Mouse (Mus musculus): ENCODE results near the gene Lnx1.

Gene Lnx1

DNA sequence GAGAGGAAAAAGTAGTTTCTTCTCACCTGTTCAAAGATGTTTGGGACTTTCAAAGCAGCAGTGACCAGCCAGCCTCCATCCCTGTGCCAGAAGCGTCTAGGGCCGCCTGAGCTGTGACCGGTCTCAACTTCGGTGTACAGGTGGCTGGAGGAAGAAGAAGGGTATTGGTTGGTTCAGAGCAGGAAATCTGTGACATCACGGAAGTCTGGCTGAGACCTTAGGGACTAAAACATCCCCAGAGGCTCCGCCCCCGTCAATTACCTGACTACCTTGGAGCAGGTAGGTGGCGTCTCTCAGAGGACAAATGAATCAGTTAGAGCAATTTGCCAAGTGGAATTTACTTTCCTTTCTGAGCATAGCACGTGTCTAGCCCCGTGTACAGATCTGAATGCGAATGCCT is at the start of gene Lnx1:
Gene Lnx1 (minus strand): TSS at position 147 of the 400 bp plus-strand sequence.
- ATAC-seq (ENCODE audit: low TSS enrichment) = no peak

GRCm38 (mm10) chr5:74750501-74750900 is 47.8 kb upstream of the Lnx1 start:
- ATAC-seq (ENCODE audit: low TSS enrichment) = no peak

GRCm38 (mm10) chr5:74747476-74747875 is 44.8 kb upstream of the Lnx1 start:
- ATAC-seq (ENCODE audit: low TSS enrichment) = no peak

DNA sequence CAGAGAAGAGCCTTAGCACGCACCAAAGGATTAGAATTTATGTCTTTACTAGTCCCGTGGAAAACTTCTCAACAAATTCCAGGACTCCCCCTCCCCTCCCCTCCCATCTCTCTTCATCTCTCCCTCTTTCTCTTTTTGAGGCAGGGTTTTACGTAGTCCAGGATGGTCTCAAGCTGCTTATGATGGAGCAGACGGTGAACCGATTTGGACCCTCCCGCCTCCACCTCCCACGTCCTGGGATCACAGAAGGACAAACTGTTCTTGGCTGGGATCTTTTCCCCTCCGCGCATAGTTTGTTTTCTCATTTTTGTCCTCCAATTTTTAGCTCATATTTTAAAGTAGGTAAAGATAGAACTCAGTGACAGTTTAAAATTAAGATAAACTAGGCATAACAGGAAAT is 38.2 kb upstream of the Lnx1 start:
- ATAC-seq (ENCODE audit: low TSS enrichment) = peak; percentile 83

DNA sequence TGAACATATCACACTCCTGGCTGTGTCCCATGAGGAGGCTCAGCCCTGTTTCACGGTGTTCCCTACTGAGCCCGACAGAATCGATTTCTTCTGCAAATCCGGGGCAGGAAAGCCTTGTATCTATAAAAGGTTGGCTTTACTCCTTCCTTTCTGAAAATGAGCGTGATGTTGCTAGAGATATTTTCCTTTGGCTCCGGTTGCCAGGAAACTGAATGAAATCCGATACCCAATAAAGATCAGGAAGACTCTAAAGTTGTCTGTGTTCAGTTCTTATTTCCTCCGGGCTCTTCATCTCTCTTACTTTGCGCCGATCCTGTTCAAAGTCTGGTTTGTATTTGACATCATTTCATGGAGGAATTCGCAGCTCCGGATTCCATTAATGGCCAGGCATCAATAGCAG is 36.7 kb upstream of the Lnx1 start:
- ATAC-seq (ENCODE audit: low TSS enrichment) = peak; percentile 62

GRCm38 (mm10) chr5:74738312-74738711 is 35.6 kb upstream of the Lnx1 start:
- ATAC-seq (ENCODE audit: low TSS enrichment) = no peak

DNA sequence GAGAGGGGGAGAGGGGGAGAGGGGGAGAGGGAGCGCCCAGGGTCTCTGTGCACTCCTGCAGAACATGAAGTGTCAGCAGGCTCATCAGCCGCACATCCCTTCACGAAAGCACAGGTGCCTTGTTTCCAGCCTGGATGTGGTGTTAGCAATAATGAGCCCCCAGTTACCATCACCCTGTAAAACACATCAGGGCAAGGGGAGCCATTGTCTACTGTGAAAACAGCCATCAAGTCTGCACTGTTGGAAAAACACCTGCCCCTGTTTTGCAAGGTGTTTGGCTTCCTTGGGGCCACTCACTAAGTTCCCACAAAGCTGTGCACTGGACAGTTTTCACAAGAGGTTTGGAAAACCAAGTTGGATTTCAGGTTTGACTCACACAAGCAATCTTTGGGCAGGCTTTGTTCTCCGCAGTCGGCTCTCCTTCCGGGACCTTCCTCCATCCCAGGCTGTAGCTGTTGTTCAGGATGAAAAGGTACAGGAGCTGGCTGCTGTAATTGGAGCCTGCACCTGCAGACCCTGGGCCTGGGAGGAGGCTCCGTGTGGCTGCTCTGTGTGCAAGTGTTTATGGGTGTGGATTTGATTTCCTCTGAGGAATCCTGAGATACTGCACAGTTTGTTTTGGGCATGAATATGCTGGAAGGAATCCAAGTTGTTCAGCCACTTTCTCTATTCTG is 31.3 kb upstream of the Lnx1 start:
- no peak for ATAC-seq (ENCODE audit: low TSS enrichment)

DNA sequence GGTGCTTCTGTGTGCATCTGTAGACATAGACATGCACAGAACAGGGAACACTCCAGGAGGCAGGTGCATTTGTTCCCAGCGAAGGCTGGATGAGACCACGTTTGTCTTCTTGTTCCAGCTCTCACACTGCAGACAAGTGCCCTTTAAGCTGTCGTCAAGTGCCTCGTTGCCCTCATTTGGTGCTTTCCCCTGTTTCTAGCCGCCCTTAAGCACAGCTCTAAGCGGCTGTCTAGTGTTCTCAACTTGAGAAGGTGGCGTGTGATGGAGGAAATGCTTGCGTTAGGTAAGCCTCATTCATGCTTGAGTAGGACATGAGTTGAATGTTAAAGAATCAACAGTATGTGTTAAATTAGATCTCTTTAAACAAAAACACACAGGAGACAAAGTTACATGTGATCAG is 29.9 kb upstream of the Lnx1 start:
- no peak for ATAC-seq (ENCODE audit: low TSS enrichment)

- no peak for ATAC-seq (ENCODE audit: low TSS enrichment)
Observed at GRCm38 (mm10) chr5:74730601-74731000, 27.9 kb upstream of the Lnx1 start.

GRCm38 (mm10) chr5:74729567-74729966 is 26.9 kb upstream of the Lnx1 start:
- ATAC-seq (ENCODE audit: low TSS enrichment) = no peak

DNA sequence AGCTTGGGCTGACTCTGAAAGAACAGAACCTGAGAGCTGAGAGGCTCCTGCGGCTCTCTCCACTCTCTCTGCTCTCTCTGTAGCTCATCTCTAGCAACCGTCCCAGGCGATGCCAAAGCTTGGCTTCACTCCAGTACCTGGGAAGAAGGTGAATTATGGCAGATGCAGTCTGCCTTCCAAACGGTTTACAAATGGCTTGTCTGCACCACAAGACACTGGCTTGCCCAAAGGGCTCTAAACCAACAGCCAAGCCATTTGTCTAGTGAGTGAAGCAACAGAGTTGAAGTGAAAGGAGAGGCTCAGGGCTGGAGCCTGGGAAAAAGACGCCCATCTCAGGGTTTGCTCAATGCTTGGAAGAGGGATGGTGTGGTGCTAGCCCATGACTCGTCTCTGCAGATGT is 25.5 kb upstream of the Lnx1 start:
- ATAC-seq (ENCODE audit: low TSS enrichment) = no peak

DNA sequence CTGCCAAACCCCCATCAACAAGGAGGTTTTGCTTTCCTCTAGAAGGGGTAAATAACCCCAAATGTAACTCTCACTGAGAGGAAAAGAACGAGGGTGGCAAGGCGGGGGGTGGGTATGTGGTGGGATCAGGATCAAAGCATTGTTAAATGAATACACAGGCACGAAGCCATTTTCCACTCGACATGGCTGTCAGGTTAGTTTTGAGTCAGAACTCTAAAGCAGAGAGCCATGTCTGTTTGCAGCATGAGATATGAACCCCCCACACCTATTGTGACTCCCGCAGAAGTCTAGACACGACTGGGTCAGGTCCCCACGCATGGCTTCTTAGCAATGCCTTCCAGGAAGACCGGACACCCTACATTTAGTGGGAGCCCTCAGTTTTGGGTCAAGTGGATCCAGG is 24.6 kb upstream of the Lnx1 start:
- no peak for ATAC-seq (ENCODE audit: low TSS enrichment)

GRCm38 (mm10) chr5:74725541-74725940 is 22.8 kb upstream of the Lnx1 start:
- ATAC-seq (ENCODE audit: low TSS enrichment) = no peak

GRCm38 (mm10) chr5:74721816-74722215 is 19.1 kb upstream of the Lnx1 start:
- no peak for ATAC-seq (ENCODE audit: low TSS enrichment)

DNA sequence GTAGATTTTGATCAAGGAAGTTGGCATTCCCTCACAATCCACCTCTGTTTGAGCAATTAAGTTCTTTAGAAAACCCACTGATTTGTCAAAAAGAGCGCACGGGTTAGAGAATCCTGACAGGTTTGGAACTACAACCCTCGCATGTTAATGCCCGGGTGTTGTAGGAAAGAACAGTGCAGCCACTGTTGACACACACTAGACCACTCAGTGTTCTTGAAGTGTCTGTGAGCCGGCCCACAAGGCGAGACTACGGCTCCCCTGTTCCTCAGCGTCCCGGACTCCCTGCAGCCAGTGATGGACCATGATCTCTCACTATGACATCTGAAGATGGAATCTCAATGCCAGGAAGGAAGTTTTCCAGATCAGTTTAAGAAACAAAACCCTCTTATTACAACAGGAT is 17.9 kb upstream of the Lnx1 start:
- ATAC-seq (ENCODE audit: low TSS enrichment) = no peak; the same call in 1 of the 2 replicates

DNA sequence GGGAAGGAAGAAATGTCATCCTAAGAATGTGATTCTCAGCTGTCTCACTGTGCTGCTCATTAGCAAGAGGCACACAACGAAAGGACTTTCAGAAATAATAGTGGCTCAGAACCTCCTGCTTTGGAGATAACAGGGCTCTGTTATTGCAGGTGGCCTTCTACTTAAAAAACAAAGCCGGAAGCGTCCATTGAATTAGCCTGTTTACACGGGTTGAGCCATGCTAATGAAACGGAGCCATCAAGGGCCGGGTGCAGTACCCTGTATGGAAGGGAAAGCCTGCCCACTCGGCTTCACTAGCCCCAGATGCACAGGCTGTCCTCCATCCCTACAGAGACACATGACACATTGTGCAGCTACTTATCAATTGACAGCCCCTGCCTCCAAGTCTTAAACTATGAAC is 13.5 kb upstream of the Lnx1 start:
- no peak for ATAC-seq (ENCODE audit: low TSS enrichment)

- ATAC-seq (ENCODE audit: low TSS enrichment) = no peak
Observed at GRCm38 (mm10) chr5:74712811-74713210, 10.1 kb upstream of the Lnx1 start.

DNA sequence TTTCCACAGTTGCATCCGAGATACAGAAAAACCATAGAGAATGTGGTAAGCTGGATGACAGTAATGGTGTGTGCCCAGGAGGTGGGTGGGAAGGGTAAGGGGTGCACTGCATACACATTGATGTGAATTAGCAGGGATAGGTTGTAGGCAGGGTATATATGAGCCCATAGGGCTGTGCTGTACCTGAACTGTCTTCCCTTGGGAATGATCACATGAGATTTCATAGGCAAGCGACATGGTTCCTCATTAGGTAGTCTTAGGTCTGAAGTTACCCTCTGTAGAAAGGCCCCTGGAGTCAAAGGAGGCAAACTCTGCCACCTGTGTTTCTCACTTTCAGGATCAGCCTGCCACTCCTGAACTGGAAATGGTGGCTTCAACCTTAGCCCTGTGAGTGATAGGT is 9.3 kb upstream of the Lnx1 start:
- ATAC-seq (ENCODE audit: low TSS enrichment) = no peak

- no peak for ATAC-seq (ENCODE audit: low TSS enrichment)
Observed at GRCm38 (mm10) chr5:74711056-74711455, 8.3 kb upstream of the Lnx1 start.

GRCm38 (mm10) chr5:74710181-74710580 is 7.5 kb upstream of the Lnx1 start:
- no peak for ATAC-seq (ENCODE audit: low TSS enrichment)

- ATAC-seq (ENCODE audit: low TSS enrichment) = peak; percentile 77
Observed at GRCm38 (mm10) chr5:74704460-74704790, 1.7 kb upstream of the Lnx1 start.

GRCm38 (mm10) chr5:74703741-74704459 is 1.2 kb upstream of the Lnx1 start:
- ATAC-seq (ENCODE audit: low TSS enrichment) = peak; percentile 55; the same call in 1 of the 2 replicates

- no peak for ATAC-seq (ENCODE audit: low TSS enrichment)
Observed at GRCm38 (mm10) chr5:74700918-74701317, 1.8 kb downstream of the Lnx1 start.

DNA sequence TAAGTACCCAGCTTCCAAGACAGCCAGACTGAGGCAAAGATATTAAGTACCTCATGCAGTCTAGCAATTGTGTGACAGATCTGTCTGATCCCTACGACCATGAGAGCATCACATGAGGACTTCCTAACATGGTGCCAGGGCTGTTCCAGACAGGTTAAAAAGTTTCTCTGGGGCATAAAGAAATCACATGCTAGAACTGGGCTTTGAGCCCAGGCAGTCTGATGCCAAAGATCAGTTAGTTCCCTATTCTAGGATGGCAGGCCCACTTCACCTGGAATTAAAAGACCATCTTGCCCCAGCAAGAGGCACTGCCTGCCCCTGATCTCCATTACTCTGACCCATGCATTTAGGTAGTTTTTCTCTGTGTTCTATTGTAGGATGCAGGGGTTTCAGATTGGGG is 3.0 kb downstream of the Lnx1 start:
- no peak for ATAC-seq (ENCODE audit: low TSS enrichment)
